Mouse (Mus musculus) embryonic fibroblast, embryonic 13.5 days (primary cell): ENCODE measurements around the gene Sept9.

Experiments
- CTCF ChIP-seq: IDR thresholded peaks from 2 replicates; pipeline ENCODE4 v1.5.1; 2011; ENCODE audit warnings: mild to moderate bottlenecking, control low read depth, low read length, moderate library complexity, borderline replicate concordance; ENCODE audit not compliant: insufficient read depth
- POLR2A ChIP-seq: IDR thresholded peaks from 2 replicates; pipeline ENCODE4 v1.6.1; 2011; ENCODE audit warnings: low read depth, mild to moderate bottlenecking, control low read depth, low read length, moderate library complexity

DNA sequence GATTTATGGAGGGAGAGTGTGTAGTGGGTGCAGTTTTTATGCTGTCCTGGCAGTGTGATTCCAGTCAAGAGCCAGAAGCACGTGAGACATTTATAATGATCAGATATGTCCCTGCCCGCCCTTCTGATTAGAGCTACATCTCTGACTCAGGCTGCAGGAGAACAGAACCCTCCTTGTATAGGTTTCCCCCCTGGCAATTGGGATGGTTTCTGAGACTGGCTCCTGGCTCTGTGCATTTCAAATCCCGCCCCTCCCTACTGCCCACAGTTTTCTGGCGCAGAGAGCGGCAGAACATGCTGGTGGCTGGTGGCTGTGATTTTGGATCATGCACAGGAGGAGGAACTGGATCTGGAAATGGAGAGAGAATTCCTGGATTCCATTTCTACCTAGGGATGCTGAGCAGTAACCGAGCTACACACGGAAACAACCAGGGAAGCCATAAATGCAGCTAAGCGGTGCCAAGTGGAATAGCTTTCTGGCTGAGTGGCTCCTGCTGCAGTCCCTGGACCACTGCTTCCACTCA lies 8.8 kb downstream of the Sept9 start:
- TF ChIP-seq POLR2A, result no peak
- TF ChIP-seq CTCF, result no peak
